Mouse (Mus musculus): ENCODE results near the gene Gm10320. TPM values are rescaled to one million over a fixed set of nuclear protein-coding genes. Genes with fewer than 3 reads are reported as not detected.

The Gm10320 gene
- polyA plus RNA-seq, 1 experiment from 2014 or later: 1.5 TPM

- Histone ChIP-seq H3K27me3 (ENCODE audit: low read depth, poor library complexity, severe bottlenecking) (peaks cover 80% of the 10 kb centered on the region), H3K4me3 (no peak overlapping the region), H3K4me1 (peaks cover 54% of the 10 kb centered on the region), H3K27ac (no peak overlapping the region), H3K9me3 (replicated peaks) (no peaks in the 10 kb centered on the region), H3K36me3 (no peaks in the 10 kb centered on the region)
- peak; percentile 28 for DNase-seq (ENCODE audit: low spot score)
- 16% methylated on average over 13 of the region's 13 CpGs for WGBS
Observed at GRCm38 (mm10) chr13:98500471-98501125, 8.8 kb upstream of the Gm10320 start.

DNA sequence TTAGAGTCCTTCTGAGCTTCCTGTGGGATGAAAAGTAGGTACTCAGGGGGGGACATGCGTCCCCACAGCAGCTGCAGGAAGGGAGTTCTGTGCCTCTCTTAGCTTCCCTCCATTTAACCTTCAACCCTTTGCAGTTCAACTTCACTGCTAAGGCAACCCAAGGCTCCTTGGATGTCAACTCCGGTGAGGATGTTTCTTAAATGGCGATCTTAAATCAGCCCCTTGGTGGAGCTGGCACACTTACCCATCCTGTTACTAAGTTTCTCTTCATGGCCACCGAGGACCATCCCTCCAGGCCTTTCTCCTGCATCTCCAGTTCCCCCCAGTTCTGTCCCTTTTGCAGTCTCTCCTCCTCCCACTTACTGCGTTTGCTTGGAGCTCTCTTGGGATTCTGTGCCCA, 6.8 kb upstream of the Gm10320 start:
- Histone ChIP-seq H3K4me1 (peaks cover 45% of the 10 kb centered on the region), H3K27ac (no peak overlapping the region), H3K9me3 (replicated peaks) (no peaks in the 10 kb centered on the region), H3K36me3 (no peaks in the 10 kb centered on the region), H3K27me3 (ENCODE audit: low read depth, poor library complexity, severe bottlenecking) (peaks cover 65% of the 10 kb centered on the region), H3K4me3 (no peak overlapping the region)
- no peak for DNase-seq (ENCODE audit: low spot score)
- 70% methylated on average over 5 of the region's 5 CpGs for whole genome bisulfite sequencing

DNA sequence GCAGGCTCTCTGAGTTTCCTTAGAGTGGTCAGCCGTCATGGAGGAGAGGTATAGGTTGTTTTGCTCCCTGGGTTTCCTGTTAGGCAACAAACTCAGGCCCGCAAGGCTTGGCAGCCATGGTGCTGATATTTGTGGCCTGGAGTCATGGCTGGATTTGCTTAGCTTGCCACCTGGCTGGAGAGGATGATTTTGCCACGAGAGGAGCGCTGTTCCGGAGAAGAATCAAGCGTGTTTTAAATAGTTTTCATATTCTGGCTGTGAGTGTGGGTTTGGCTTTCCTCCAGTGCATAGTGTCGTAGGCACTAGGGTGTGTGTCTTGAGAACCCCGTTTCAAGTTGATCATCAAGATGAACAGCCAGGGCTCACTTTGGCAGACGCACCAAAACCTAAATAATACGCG, 6.3 kb upstream of the Gm10320 start:
- 77% methylated on average over 11 of the region's 11 CpGs for WGBS
- no peak for DNase-seq (ENCODE audit: low spot score)
- Histone ChIP-seq H3K36me3 (no peaks in the 10 kb centered on the region), H3K4me3 (no peak overlapping the region), H3K27me3 (ENCODE audit: low read depth, poor library complexity, severe bottlenecking) (peaks cover 64% of the 10 kb centered on the region), H3K9me3 (replicated peaks) (no peaks in the 10 kb centered on the region), H3K4me1 (peaks cover 43% of the 10 kb centered on the region), H3K27ac (no peak overlapping the region)

DNA sequence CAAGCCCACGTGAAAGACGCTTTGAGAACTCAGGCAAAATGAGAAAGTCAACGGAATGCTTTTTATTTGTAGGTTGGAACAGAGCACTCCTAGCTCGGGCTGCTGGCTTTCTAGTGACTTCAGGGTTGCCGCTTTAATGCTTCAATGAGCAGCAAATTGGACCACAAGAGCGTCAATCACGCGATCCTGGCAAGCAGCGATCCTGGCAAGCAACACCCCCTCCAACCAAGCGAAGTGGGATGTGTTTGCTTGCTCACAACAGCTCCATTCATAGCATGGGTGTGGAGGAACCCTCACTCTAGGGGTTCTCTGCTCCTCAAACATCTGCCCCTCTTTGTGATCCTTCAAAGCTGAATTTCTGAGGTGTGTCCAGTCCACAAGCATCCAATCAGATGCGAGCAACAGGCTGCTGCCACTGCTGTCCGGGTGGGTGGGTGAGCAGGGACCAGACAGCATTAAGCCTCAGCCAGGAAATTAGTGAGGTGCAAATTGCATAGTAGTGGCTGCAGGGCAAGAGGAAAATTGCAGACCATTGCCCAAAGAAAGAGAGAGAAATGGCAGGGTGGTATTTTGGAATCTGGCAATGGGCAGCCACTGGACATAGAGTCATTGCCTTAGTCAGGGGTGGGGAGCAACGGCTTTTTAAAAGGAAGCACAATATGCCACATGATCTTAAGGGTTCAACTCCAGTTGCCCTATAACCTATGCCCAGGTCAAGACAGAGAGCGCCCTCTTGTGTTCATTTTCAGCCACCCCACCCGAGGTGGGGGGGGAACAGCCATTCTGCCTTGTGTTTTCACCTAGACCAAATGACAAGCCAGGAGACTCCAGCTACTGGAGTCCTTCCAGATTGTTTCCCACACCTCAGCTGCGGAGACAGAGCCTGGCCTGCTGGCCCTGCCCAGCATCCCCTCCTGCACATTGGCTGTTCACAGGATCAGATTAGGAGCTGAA, 5.4 kb upstream of the Gm10320 start:
- Histone ChIP-seq H3K9me3 (replicated peaks) (no peaks in the 10 kb centered on the region), H3K27me3 (ENCODE audit: low read depth, poor library complexity, severe bottlenecking) (peaks cover 66% of the 10 kb centered on the region), H3K27ac (no peak overlapping the region), H3K4me1 (peaks cover 42% of the 10 kb centered on the region), H3K36me3 (no peaks in the 10 kb centered on the region), H3K4me3 (no peak overlapping the region)
- 31% methylated on average over 16 of the region's 16 CpGs for WGBS
- peak; percentile 59 for DNase-seq (ENCODE audit: low spot score)

DNA sequence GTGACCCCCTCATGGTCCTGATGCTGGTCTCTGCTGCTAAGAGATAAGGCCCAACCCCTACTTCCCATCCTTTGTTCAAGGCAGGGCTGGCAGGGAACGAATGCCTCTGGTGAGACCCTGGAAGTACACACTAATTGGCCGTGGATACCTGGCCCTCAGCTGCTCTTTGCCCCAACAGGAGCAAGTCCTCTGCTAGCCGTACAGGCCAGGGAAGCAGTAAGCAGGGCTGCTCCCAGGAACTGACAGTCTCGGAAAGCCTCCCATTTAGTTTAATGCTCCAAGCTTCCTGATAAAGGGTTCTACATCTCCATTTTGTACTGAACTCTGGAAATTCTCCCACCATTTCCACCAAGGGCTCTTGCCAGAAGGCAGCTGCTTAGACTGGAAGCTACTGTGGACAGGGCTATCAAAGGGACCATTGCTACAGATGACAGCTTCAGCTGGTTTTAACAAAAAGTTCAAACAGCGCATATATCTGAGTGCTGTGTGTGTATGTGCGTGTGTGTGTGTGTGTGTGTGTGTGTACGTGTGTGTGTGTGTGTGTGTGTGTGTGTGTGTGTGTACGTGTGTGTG, 2.8 kb upstream of the Gm10320 start:
- no peak for DNase-seq (ENCODE audit: low spot score)
- Histone ChIP-seq H3K4me1 (peaks cover 31% of the 10 kb centered on the region), H3K4me3 (no peak overlapping the region), H3K36me3 (no peaks in the 10 kb centered on the region), H3K27ac (no peak overlapping the region), H3K9me3 (replicated peaks) (no peaks in the 10 kb centered on the region), H3K27me3 (ENCODE audit: low read depth, poor library complexity, severe bottlenecking) (peaks cover 39% of the 10 kb centered on the region)
- 67% methylated on average over 7 of the region's 8 CpGs for WGBS

DNA sequence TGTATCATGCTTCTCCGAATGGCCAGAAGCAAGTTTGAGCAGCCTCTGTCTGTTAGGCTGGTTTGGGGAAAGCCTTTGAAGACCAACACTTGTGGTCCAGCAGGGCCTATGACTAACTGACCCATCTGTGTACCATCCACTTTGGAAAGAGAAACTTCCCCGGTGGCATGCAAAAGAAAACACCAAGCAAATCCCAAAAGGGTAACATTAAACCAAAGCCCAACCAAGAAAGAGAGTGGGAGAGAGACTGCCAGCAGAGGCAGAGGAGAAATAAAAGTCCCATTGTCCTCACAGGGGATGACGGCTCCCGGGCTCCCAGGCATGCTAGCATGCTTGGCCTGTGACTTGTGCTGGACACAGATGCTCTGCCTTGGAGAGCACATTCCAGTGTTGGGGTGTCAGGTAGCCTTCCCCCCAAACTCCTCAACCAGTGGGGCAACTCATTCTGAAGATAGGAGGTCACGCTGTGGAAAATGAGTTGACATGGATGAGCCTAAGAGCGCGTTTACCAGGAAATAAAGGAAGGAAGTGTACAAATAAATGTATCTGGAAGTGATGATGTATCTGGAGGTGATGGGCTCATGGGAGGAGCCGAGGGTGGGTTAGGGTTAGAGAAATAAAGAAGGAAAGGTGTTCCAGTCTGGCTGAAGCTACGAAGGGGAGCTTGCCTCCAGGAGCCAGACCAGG, 911 bp upstream of the Gm10320 start:
- Histone ChIP-seq H3K9me3 (replicated peaks) (no peaks in the 10 kb centered on the region), H3K27ac (no peak overlapping the region), H3K27me3 (ENCODE audit: low read depth, poor library complexity, severe bottlenecking) (peaks cover 21% of the 10 kb centered on the region), H3K4me1 (peaks cover 31% of the 10 kb centered on the region), H3K4me3 (no peak overlapping the region), H3K36me3 (no peaks in the 10 kb centered on the region)
- DNase-seq (ENCODE audit: low spot score): no peak
- 72% methylated on average over 9 of the region's 9 CpGs for WGBS

GRCm38 (mm10) chr13:98486726-98487125, 5.1 kb downstream of the Gm10320 start:
- Histone ChIP-seq H3K4me3 (no peak overlapping the region), H3K27me3 (ENCODE audit: low read depth, poor library complexity, severe bottlenecking) (0 out of 2 replicates have a peak, but pooled peaks cover 4% of the 10 kb centered on the region), H3K27ac (no peak overlapping the region), H3K9me3 (replicated peaks) (no peaks in the 10 kb centered on the region), H3K36me3 (no peaks in the 10 kb centered on the region), H3K4me1 (no peaks in the 10 kb centered on the region)
- no peak for DNase-seq (ENCODE audit: low spot score)
- 88% methylated on average over 6 of the region's 6 CpGs for WGBS

DNA sequence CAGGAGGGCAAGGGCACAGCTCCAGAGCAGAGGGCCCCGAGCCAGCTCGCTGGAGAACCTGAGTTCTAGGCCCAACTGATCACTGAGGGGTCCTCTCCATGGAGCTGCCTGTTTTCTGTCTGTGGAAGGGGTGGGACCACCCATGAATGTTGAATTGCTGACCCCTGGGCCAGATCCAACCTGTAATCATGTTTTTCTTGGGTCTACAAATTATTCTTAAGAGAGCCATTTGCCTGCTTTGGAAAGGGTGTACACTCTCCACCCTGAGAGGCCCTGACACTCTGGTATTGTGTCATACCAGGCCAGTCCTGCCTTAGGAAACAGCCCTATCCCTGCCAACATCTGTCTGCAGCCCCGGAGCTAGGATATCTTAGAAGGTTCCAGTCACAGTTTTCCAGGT, 5.6 kb downstream of the Gm10320 start:
- 82% methylated on average over 3 of the region's 3 CpGs for WGBS
- H3K27me3 ChIP-seq (ENCODE audit: low read depth, poor library complexity, severe bottlenecking): 0 out of 2 replicates have a peak, but pooled peaks cover 4% of the 10 kb centered on the region

DNA sequence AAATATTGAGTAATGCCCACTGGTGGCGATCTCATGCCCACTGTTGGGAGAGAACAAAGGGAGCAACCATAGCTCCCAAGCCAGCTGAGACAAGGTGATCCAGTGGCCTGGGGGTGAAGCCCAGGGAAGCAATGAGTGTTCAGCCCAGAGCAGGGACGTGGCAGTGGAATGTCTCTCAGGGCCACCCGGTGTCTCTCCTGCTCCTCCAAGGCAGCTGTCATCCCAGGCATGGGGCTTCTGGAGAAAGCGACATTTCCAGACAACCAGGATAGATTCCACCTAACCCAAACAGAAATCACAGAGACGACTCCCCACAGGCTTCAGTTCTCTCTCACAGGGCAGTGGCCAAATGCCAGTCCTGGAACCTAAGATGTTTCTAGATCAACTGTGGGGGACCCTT, 6.4 kb downstream of the Gm10320 start:
- DNase-seq (ENCODE audit: low spot score): no peak
- H3K27ac ChIP-seq: no peak overlapping the region
- H3K36me3 ChIP-seq: no peaks in the 10 kb centered on the region
- no peaks in the 10 kb centered on the region for H3K4me1 ChIP-seq
- no peak overlapping the region for H3K4me3 ChIP-seq
- H3K27me3 ChIP-seq (ENCODE audit: low read depth, poor library complexity, severe bottlenecking): 0 out of 2 replicates have a peak, but pooled peaks cover 4% of the 10 kb centered on the region
- no peaks in the 10 kb centered on the region for H3K9me3 ChIP-seq (replicated peaks)
- WGBS: 76% methylated on average over 5 of the region's 5 CpGs

More for the DNA sequence above, 5.6 kb downstream of the Gm10320 start:
- Histone ChIP-seq H3K9me3 (replicated peaks) (no peaks in the 10 kb centered on the region), H3K4me3 (no peak overlapping the region), H3K27ac (no peak overlapping the region), H3K36me3 (no peaks in the 10 kb centered on the region), H3K4me1 (no peaks in the 10 kb centered on the region)
- no peak for DNase-seq (ENCODE audit: low spot score)

- Histone ChIP-seq H3K9me3 (replicated peaks) (no peaks in the 10 kb centered on the region), H3K36me3 (no peaks in the 10 kb centered on the region), H3K4me3 (no peak overlapping the region), H3K4me1 (peaks cover 14% of the 10 kb centered on the region), H3K27me3 (ENCODE audit: low read depth, poor library complexity, severe bottlenecking) (peaks cover 27% of the 10 kb centered on the region), H3K27ac (no peak overlapping the region)
- WGBS: 81% methylated on average over 3 of the region's 3 CpGs
- DNase-seq (ENCODE audit: low spot score): no peak
Observed at GRCm38 (mm10) chr13:98477991-98478390, 13.8 kb downstream of the Gm10320 start.

- H3K27ac ChIP-seq: no peak overlapping the region
- 61% methylated on average over 4 of the region's 4 CpGs for WGBS
Observed at GRCm38 (mm10) chr13:98476839-98477495, 14.8 kb downstream of the Gm10320 start.

GRCm38 (mm10) chr13:98476175-98476838, 15.5 kb downstream of the Gm10320 start:
- no peak for DNase-seq (ENCODE audit: low spot score)
- H3K4me1 ChIP-seq: peaks cover 14% of the 10 kb centered on the region
- 57% methylated on average over 14 of the region's 14 CpGs for WGBS
- no peak overlapping the region for H3K4me3 ChIP-seq
- H3K36me3 ChIP-seq: no peaks in the 10 kb centered on the region
- 0 out of 2 replicates have a peak overlapping the region, but pooled peaks have one; percentile 14 for H3K27ac ChIP-seq
- H3K27me3 ChIP-seq (ENCODE audit: low read depth, poor library complexity, severe bottlenecking): peaks cover 44% of the 10 kb centered on the region
- no peaks in the 10 kb centered on the region for H3K9me3 ChIP-seq (replicated peaks)

More at GRCm38 (mm10) chr13:98476839-98477495, 14.8 kb downstream of the Gm10320 start:
- Histone ChIP-seq H3K36me3 (no peaks in the 10 kb centered on the region), H3K27me3 (ENCODE audit: low read depth, poor library complexity, severe bottlenecking) (peaks cover 37% of the 10 kb centered on the region), H3K4me3 (no peak overlapping the region), H3K4me1 (peaks cover 14% of the 10 kb centered on the region), H3K9me3 (replicated peaks) (no peaks in the 10 kb centered on the region)
- no peak for DNase-seq (ENCODE audit: low spot score)
